Mouse (Mus musculus) monocyte, adult 2 months (primary cell): ENCODE measurements around the gene Ttpal.

Source experiments
- DNase-seq, 2 experiments: peaks; one replicate each; pipeline ENCODE4 v3.0.0; 2022; ENCODE audit warnings: low spot score in 2 of 2, low read depth in 1 of 2

The Ttpal gene

GRCm38 (mm10) chr2:163590996-163591395 lies 11.1 kb upstream of the Ttpal start:
- no peak for DNase-seq

GRCm38 (mm10) chr2:163592084-163592483 lies 10.0 kb upstream of the Ttpal start:
- DNase-seq = peak in 1 of 2 experiments; percentile 26

- no peak for DNase-seq
Observed at GRCm38 (mm10) chr2:163593636-163594282, 8.4 kb upstream of the Ttpal start.

- no peak for DNase-seq
Observed at GRCm38 (mm10) chr2:163595119-163595518, 7.0 kb upstream of the Ttpal start.

- no peak for DNase-seq
Observed at GRCm38 (mm10) chr2:163596057-163596872, 5.8 kb upstream of the Ttpal start.

GRCm38 (mm10) chr2:163596873-163597155 lies 5.3 kb upstream of the Ttpal start:
- no peak for DNase-seq

GRCm38 (mm10) chr2:163597661-163598060 lies 4.5 kb upstream of the Ttpal start:
- peak in 1 of 2 experiments; percentile 50 for DNase-seq

- peak in 1 of 2 experiments; percentile 54 for DNase-seq
Observed at GRCm38 (mm10) chr2:163599226-163599625, 2.9 kb upstream of the Ttpal start.

GRCm38 (mm10) chr2:163601066-163601465 lies 1.0 kb upstream of the Ttpal start:
- no peak for DNase-seq

- DNase-seq = no peak
Observed at GRCm38 (mm10) chr2:163601712-163602100, 408 bp upstream of the Ttpal start.

GRCm38 (mm10) chr2:163606161-163606560 lies 4.0 kb downstream of the Ttpal start:
- DNase-seq = no peak

GRCm38 (mm10) chr2:163608008-163608407 lies 5.9 kb downstream of the Ttpal start:
- DNase-seq = no peak

- no peak for DNase-seq
Observed at GRCm38 (mm10) chr2:163609281-163609975, 7.3 kb downstream of the Ttpal start.

GRCm38 (mm10) chr2:163611176-163611575 lies 9.1 kb downstream of the Ttpal start:
- DNase-seq = no peak

GRCm38 (mm10) chr2:163613206-163613605 lies 11.1 kb downstream of the Ttpal start:
- no peak for DNase-seq

- no peak for DNase-seq
Observed at GRCm38 (mm10) chr2:163613990-163614389, 11.9 kb downstream of the Ttpal start.

GRCm38 (mm10) chr2:163615401-163615800 lies 13.3 kb downstream of the Ttpal start:
- DNase-seq = no peak

GRCm38 (mm10) chr2:163615906-163616651 lies 14.0 kb downstream of the Ttpal start:
- no peak for DNase-seq

GRCm38 (mm10) chr2:163616652-163617227 lies 14.6 kb downstream of the Ttpal start:
- no peak for DNase-seq

GRCm38 (mm10) chr2:163617232-163617863 lies 15.2 kb downstream of the Ttpal start:
- DNase-seq = no peak

GRCm38 (mm10) chr2:163617874-163618273 lies 15.8 kb downstream of the Ttpal start:
- no peak for DNase-seq
